Mouse (Mus musculus): ENCODE measurements around the gene Accs. TPM values are rescaled to one million over a fixed set of nuclear protein-coding genes. Genes with fewer than 3 reads are reported as not detected.

The Accs gene
- polyA plus RNA-seq, 1 experiment from 2014 or later, result 7.2 TPM

DNA sequence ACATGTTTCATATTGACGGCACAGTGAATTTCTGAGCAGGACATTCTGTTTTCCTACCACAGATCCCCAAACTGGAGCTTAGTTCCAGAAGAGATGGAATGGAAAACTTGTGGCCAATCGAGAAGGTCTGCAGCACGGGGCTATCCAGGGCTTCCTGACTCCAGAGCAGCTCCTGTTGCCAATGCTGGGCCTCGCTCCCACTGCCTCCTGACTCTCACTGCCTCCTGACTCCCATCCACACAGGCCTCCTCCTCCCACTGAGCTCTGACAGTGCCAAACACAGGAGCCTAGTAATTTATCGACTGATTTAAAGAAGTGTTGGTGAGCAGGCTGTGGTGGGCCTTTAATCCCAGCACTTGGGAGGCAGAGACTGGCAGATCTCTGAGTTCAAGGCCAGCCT is 41.7 kb downstream of the Accs start:
- WGBS, result 81% methylated on average over 5 of the region's 5 CpGs
- Histone ChIP-seq H3K27ac (ENCODE audit: low read length) (no peak overlapping the region), H3K4me2 (ENCODE audit: low read depth, low read length) (no peak overlapping the region), H3K36me3 (ENCODE audit: control insufficient read depth, insufficient read depth, low read length) (peaks cover 7% of the 10 kb centered on the region; the same call in 1 of the 2 replicates), H3K27me3 (ENCODE audit: control insufficient read depth, insufficient read depth, low read length) (no peaks in the 10 kb centered on the region), H3K9ac (ENCODE audit: low read length) (no peak overlapping the region), H3K4me3 (replicated peaks; ENCODE audit: low read length) (no peak overlapping the region), H3K4me1 (ENCODE audit: control insufficient read depth, insufficient read depth, low read length) (no peaks in the 10 kb centered on the region), H3K9me3 (replicated peaks; ENCODE audit: control insufficient read depth, low read length) (no peaks in the 10 kb centered on the region)
- ATAC-seq (ENCODE audit: insufficient read depth, low FRiP score), result no peak

DNA sequence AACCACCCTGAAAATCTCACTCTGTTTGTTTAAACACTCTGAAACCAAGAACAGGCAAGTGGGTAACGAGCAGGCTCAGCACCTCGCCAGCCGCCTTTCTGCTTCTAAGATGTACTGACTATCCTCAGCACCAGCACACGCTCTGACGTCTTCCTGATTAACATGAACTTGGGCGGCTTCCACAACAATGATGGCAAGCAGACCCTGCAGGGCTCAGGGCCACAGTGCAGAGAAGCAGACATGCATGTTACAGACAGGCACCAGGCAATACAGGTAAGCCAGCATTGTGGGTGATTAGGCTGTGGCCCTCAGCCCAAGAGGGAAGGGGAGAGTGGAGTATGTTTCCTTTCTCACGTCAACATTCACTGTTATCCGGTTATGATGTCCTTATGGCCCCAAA is 42.3 kb downstream of the Accs start:
- ATAC-seq (ENCODE audit: insufficient read depth, low FRiP score), result no peak
- Histone ChIP-seq H3K4me1 (ENCODE audit: control insufficient read depth, insufficient read depth, low read length) (no peaks in the 10 kb centered on the region), H3K27ac (ENCODE audit: low read length) (no peak overlapping the region), H3K27me3 (ENCODE audit: control insufficient read depth, insufficient read depth, low read length) (no peaks in the 10 kb centered on the region), H3K36me3 (ENCODE audit: control insufficient read depth, insufficient read depth, low read length) (peaks cover 5% of the 10 kb centered on the region; the same call in 1 of the 2 replicates), H3K4me2 (ENCODE audit: low read depth, low read length) (no peak overlapping the region), H3K9ac (ENCODE audit: low read length) (no peak overlapping the region), H3K4me3 (replicated peaks; ENCODE audit: low read length) (no peak overlapping the region), H3K9me3 (replicated peaks; ENCODE audit: control insufficient read depth, low read length) (no peaks in the 10 kb centered on the region)
- 78% methylated on average over 8 of the region's 8 CpGs for whole genome bisulfite sequencing

DNA sequence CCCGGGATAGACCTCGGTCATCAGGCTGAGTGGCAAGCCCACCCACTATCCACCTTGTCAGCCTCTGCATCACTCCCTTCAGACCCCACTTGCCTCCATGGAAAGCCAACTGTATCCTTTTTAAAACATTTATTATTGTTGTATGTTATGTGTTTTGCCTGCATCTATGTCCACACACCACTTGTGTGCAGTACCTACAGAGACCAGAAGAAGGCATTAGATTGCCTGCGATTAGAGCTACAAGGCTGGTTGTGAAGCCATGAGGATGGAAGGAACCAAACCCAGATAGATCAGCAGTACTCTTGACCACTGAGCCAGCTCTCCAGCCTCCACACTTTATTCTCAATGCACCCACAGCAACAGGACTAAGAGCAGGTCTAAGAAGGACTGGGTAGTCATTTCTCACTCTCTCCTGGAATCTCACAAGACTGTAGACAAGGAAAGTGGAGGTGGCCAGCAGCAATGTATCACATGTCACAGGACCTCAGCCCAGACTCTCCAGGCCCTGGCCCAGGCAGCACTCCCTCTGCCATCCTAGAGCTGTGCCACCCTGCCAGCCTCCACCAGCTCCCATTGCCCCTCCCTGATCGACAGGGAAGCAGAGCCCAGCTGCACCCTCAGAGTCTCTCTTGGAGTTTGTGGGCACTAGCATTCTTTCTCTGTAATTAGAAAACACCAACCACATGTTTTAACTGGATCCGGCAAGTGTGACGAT is 43.1 kb downstream of the Accs start:
- Histone ChIP-seq H3K9me3 (replicated peaks; ENCODE audit: control insufficient read depth, low read length) (no peaks in the 10 kb centered on the region), H3K27ac (ENCODE audit: low read length) (no peak overlapping the region), H3K36me3 (ENCODE audit: control insufficient read depth, insufficient read depth, low read length) (peaks cover 4% of the 10 kb centered on the region; the same call in 1 of the 2 replicates), H3K27me3 (ENCODE audit: control insufficient read depth, insufficient read depth, low read length) (no peaks in the 10 kb centered on the region), H3K4me1 (ENCODE audit: control insufficient read depth, insufficient read depth, low read length) (no peaks in the 10 kb centered on the region), H3K4me3 (replicated peaks; ENCODE audit: low read length) (no peak overlapping the region), H3K9ac (ENCODE audit: low read length) (no peak overlapping the region), H3K4me2 (ENCODE audit: low read depth, low read length) (no peak overlapping the region)
- ATAC-seq (ENCODE audit: insufficient read depth, low FRiP score), result no peak
- WGBS, result 91% methylated on average over 6 of the region's 6 CpGs

DNA sequence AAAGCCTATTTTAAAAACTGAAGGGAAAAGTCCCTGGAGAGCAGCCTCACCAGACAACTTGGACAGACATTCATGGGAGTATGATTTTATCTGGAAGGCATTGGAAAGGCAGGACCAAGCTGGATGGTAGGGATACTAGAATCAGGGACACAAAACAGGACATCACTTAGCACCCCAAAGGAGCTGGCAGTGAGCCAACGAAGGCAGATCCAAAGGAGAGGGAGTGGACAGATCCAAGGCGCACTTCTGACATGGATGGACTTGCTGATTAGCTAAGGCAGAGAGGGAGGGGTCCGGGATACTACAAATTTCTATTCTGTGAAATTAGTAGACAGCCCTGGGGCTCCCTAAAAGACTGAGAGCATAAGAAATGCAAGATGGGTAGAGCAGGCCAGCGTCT is 44.2 kb downstream of the Accs start:
- H3K27me3 ChIP-seq (ENCODE audit: control insufficient read depth, insufficient read depth, low read length), result no peaks in the 10 kb centered on the region
- peaks cover 4% of the 10 kb centered on the region; the same call in 1 of the 2 replicates for H3K36me3 ChIP-seq (ENCODE audit: control insufficient read depth, insufficient read depth, low read length)
- no peaks in the 10 kb centered on the region for H3K4me1 ChIP-seq (ENCODE audit: control insufficient read depth, insufficient read depth, low read length)
- H3K9ac ChIP-seq (ENCODE audit: low read length), result no peak overlapping the region
- ATAC-seq (ENCODE audit: insufficient read depth, low FRiP score), result no peak
- 83% methylated on average over 4 of the region's 4 CpGs for WGBS
- no peak overlapping the region for H3K27ac ChIP-seq (ENCODE audit: low read length)
- no peak overlapping the region for H3K4me2 ChIP-seq (ENCODE audit: low read depth, low read length)
- no peaks in the 10 kb centered on the region for H3K9me3 ChIP-seq (replicated peaks; ENCODE audit: control insufficient read depth, low read length)
- H3K4me3 ChIP-seq (replicated peaks; ENCODE audit: low read length), result no peak overlapping the region

DNA sequence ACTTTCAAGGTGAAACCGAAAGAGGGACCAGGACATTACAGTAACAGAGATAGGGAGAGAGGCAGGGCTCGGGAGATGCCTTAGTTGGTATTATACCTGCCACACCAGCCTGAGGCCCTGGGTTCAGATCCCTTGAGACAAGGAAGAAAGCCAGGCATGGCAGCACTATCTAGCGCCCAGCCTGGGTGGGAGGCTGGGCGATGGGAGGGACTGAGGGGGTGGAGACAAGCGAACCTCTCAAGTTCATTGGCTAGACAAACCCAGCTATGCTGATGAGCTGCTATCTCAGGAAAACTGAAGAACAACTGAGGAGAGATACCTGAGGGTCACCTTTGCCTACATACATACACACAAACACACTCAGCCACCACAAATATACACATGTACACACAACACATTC is 44.7 kb downstream of the Accs start:
- Histone ChIP-seq H3K27ac (ENCODE audit: low read length) (no peak overlapping the region), H3K4me3 (replicated peaks; ENCODE audit: low read length) (no peak overlapping the region), H3K4me2 (ENCODE audit: low read depth, low read length) (no peak overlapping the region), H3K27me3 (ENCODE audit: control insufficient read depth, insufficient read depth, low read length) (no peaks in the 10 kb centered on the region), H3K4me1 (ENCODE audit: control insufficient read depth, insufficient read depth, low read length) (no peaks in the 10 kb centered on the region), H3K9ac (ENCODE audit: low read length) (no peak overlapping the region), H3K36me3 (ENCODE audit: control insufficient read depth, insufficient read depth, low read length) (peaks cover 4% of the 10 kb centered on the region; the same call in 1 of the 2 replicates), H3K9me3 (replicated peaks; ENCODE audit: control insufficient read depth, low read length) (no peaks in the 10 kb centered on the region)
- no peak for ATAC-seq (ENCODE audit: insufficient read depth, low FRiP score)
- WGBS, result 78% methylated on average over 5 of the region's 5 CpGs

DNA sequence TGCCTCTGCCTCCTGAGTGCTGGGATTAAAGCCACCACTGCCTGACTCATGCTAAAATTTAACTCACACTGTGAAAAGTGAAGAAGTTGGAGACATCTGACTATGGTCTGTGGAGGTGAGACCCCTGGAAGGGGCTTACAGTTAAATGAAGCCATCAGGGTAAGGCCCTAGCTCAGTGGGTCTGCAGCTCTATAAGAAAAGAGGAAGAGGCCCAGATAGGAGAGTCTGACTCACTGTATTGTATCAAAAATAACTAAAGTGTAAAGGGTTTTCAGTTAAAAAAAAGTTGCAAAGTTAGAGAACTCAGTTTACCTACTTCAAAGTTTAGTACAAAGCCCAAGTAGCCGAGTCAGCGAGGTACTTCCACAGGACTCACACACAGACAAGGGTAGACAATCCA is 46.8 kb downstream of the Accs start:
- Histone ChIP-seq H3K4me3 (replicated peaks; ENCODE audit: low read length) (no peak overlapping the region), H3K9me3 (replicated peaks; ENCODE audit: control insufficient read depth, low read length) (no peaks in the 10 kb centered on the region), H3K36me3 (ENCODE audit: control insufficient read depth, insufficient read depth, low read length) (peaks cover 4% of the 10 kb centered on the region; the same call in 1 of the 2 replicates)

DNA sequence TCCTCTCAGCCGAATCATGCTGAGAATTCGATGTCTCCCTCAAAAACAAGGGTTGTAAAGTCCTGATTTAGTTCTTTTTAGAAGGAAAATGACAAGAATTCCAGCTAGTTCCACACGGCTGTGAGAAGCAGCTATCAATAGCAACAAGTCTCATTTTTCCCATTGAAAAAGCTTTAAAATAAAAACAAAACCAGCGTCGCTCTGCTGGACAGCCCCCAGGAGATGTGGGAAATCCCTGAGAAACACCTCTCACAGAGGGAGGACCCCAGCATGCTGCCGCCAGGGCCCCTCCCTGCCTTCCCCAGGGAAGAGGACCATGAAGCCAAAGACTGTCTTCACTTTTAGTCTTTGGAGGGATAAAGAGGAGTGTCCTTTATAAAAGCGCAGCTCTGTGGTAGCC is 48.6 kb downstream of the Accs start:
- Histone ChIP-seq H3K4me2 (ENCODE audit: low read depth, low read length) (no peak overlapping the region), H3K4me1 (ENCODE audit: control insufficient read depth, insufficient read depth, low read length) (no peaks in the 10 kb centered on the region), H3K9me3 (replicated peaks; ENCODE audit: control insufficient read depth, low read length) (no peaks in the 10 kb centered on the region), H3K36me3 (ENCODE audit: control insufficient read depth, insufficient read depth, low read length) (peaks cover 4% of the 10 kb centered on the region; the same call in 1 of the 2 replicates), H3K27me3 (ENCODE audit: control insufficient read depth, insufficient read depth, low read length) (no peaks in the 10 kb centered on the region), H3K27ac (ENCODE audit: low read length) (no peak overlapping the region), H3K4me3 (replicated peaks; ENCODE audit: low read length) (no peak overlapping the region), H3K9ac (ENCODE audit: low read length) (no peak overlapping the region)
- 81% methylated on average over 7 of the region's 7 CpGs for WGBS
- ATAC-seq (ENCODE audit: insufficient read depth, low FRiP score), result no peak

More for the DNA sequence above, 46.8 kb downstream of the Accs start:
- no peaks in the 10 kb centered on the region for H3K4me1 ChIP-seq (ENCODE audit: control insufficient read depth, insufficient read depth, low read length)
- H3K4me2 ChIP-seq (ENCODE audit: low read depth, low read length), result no peak overlapping the region
- H3K27ac ChIP-seq (ENCODE audit: low read length), result no peak overlapping the region
- no peak overlapping the region for H3K9ac ChIP-seq (ENCODE audit: low read length)
- no peaks in the 10 kb centered on the region for H3K27me3 ChIP-seq (ENCODE audit: control insufficient read depth, insufficient read depth, low read length)
- ATAC-seq (ENCODE audit: insufficient read depth, low FRiP score), result no peak
- 85% methylated on average over 2 of the region's 2 CpGs for WGBS

DNA sequence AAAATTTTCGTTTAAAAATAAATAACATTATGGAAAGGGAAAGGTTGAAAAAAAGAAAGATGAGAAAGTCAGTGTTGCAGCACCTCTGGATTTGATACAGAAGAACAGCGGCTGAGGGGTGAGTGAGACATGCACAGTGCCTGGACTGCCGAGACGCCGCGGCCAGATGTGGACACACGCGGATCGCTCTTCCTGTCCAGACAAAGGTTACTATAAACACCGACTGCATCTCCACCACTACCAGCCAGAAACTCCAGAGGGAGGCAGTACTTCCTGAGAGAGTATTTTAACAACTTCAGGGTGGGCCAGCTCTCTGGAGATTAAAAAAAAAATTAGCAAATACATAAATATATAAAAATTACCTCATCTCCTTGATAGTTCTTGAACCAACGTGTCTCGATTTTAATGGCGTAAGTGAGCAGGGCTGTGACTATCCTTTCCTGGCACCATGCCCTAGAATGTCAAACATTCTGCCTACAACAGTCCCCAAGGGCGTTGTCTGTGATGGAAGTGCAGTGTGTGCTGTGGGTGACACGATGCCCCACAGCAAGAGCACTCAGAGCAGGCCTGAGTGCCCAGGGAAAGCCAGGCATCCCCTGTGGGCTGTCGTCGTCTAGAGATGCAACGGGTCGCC is 52.5 kb downstream of the Accs start:
- H3K36me3 ChIP-seq (ENCODE audit: control insufficient read depth, insufficient read depth, low read length), result peaks cover 11% of the 10 kb centered on the region; the same call in 1 of the 2 replicates
- WGBS, result 71% methylated on average over 19 of the region's 19 CpGs
- H3K4me3 ChIP-seq (replicated peaks; ENCODE audit: low read length), result no peak overlapping the region
- H3K9me3 ChIP-seq (replicated peaks; ENCODE audit: control insufficient read depth, low read length), result no peaks in the 10 kb centered on the region
- no peak overlapping the region for H3K9ac ChIP-seq (ENCODE audit: low read length)
- H3K27ac ChIP-seq (ENCODE audit: low read length), result no peak overlapping the region
- H3K27me3 ChIP-seq (ENCODE audit: control insufficient read depth, insufficient read depth, low read length), result no peaks in the 10 kb centered on the region
- ATAC-seq (ENCODE audit: insufficient read depth, low FRiP score), result no peak; the same call in 1 of the 2 replicates
- no peak overlapping the region for H3K4me2 ChIP-seq (ENCODE audit: low read depth, low read length)
- no peaks in the 10 kb centered on the region for H3K4me1 ChIP-seq (ENCODE audit: control insufficient read depth, insufficient read depth, low read length)

DNA sequence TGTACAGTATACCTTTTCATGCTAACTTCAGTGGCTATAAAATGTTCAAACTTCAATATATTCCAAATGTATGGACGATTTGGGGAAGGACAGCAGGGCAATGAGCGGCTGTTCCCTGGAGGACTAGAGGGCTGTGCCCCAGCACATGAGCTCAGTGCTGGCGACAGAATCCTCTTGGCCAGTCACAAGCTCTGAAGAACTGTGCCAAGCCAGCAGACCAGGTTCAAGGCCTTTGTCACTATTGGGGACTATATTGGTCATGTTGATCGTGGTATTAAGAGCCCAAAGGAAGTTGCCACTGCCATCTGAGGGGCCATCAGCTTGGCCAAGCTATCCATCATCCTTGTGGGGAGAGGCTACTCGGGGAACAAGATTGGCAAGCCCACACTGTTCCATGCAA is 55.4 kb downstream of the Accs start:
- Histone ChIP-seq H3K4me2 (ENCODE audit: low read depth, low read length) (no peak overlapping the region), H3K27ac (ENCODE audit: low read length) (no peak overlapping the region), H3K9me3 (replicated peaks; ENCODE audit: control insufficient read depth, low read length) (no peaks in the 10 kb centered on the region), H3K27me3 (ENCODE audit: control insufficient read depth, insufficient read depth, low read length) (no peaks in the 10 kb centered on the region), H3K4me1 (ENCODE audit: control insufficient read depth, insufficient read depth, low read length) (peaks cover 9% of the 10 kb centered on the region; the same call in 1 of the 2 replicates), H3K36me3 (ENCODE audit: control insufficient read depth, insufficient read depth, low read length) (peaks cover 11% of the 10 kb centered on the region), H3K9ac (ENCODE audit: low read length) (no peak overlapping the region), H3K4me3 (replicated peaks; ENCODE audit: low read length) (no peak overlapping the region)
- 88% methylated on average over 5 of the region's 5 CpGs for WGBS
- ATAC-seq (ENCODE audit: insufficient read depth, low FRiP score), result no peak

Data from stomach, embryonic 16.5 days (tissue).